Mouse (Mus musculus) G1E-ER4 (cell line): ENCODE results near the gene Ndufa10. TPM values are rescaled to one million over a fixed set of nuclear protein-coding genes. Genes with fewer than 3 reads are reported as not detected.

ENCODE experiments used
- GATA1 ChIP-seq: IDR thresholded peaks from one replicate; pipeline ENCODE4 v1.8.0; 2012; ENCODE audit warnings: low read length, inconsistent platforms
- polyA plus RNA-seq: library from polyadenylated mRNA; stranded (reverse); fragments of >175 nt; gene quantifications from 2 replicates; pipeline ENCODE4 v1.2.3, GENCODE M21; 2012

Gene Ndufa10
- polyA plus RNA-seq, 1 experiment, result 93.0 TPM

DNA sequence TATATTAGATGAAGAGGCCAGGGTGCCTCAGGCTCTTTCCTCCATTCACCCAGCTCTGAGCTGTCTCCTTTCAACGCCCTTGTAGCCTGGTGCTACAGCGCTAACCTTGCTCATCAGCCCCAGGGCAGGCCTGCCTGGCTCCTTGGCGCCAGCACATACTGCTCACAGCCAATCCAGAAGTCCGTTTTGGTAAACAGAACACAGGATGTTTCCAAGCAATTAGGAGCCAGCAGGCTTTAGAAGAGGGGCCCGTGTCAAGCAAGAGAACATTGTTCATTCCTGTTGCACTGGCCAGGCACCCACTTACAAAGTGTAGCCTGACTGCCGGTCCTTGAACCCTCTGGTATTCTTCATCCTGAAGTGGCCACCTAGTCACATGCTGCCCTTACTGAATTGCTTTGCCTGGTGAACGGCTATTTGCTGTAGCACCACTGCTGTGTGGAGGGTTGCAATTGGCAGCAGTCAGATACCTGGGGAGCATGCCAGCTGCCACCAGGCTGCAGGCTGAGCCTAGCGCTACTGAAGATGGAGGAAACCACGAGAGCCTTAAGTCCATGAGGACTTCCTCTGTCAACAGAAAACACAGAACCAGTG is 35.9 kb downstream of the Ndufa10 start:
- no peak for TF ChIP-seq GATA1

DNA sequence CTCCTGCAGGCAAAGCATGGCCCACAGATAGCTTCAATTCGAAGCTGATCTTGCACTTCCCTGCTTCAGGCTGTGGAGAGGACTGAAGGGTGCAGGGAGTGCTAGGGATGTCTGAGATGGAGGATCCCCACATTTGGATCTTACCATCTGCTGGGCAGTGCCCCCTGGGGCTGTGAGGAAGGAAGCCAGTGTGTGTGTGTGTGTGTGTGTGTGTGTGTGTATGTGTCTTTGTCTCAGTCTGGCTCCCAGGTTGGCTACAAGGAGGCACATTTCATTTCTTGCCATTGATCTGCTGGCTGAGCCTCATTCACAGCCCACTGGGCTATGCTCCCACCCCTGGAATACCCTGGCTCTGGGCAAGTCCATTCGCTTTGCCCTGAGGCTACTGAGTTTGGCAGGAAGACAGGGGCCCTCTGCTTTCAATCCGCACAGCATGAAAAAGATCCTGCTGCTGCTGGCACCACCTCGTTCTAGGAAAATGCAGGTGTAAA is 36.8 kb downstream of the Ndufa10 start:
- TF ChIP-seq GATA1, result no peak

GRCm38 (mm10) chr1:92434986-92435385 is 38.7 kb downstream of the Ndufa10 start:
- no peak for TF ChIP-seq GATA1

DNA sequence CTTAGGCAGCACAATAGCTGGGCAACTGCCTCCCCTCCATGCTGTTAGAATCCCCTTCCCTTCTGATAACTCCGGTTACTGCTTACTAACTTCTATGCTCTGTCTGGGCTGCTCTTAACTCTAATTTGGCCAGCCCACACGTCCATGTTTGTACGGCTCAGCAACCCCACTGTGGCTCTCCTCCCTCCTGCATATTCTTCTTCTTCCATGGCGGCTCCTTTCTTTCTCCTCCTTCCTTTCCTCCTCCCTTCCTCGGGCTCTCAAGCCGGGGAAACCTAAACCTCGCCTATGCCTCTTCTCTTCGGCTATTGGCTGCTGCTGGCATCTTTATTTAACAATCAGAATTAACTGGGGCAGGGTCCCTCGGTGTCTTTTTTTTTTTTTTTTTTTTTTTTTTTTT is 40.9 kb downstream of the Ndufa10 start:
- no peak for TF ChIP-seq GATA1

GRCm38 (mm10) chr1:92432098-92432497 is 41.6 kb downstream of the Ndufa10 start:
- no peak for TF ChIP-seq GATA1

GRCm38 (mm10) chr1:92431420-92431819 is 42.2 kb downstream of the Ndufa10 start:
- TF ChIP-seq GATA1, result no peak

GRCm38 (mm10) chr1:92430991-92431390 is 42.7 kb downstream of the Ndufa10 start:
- TF ChIP-seq GATA1, result no peak

DNA sequence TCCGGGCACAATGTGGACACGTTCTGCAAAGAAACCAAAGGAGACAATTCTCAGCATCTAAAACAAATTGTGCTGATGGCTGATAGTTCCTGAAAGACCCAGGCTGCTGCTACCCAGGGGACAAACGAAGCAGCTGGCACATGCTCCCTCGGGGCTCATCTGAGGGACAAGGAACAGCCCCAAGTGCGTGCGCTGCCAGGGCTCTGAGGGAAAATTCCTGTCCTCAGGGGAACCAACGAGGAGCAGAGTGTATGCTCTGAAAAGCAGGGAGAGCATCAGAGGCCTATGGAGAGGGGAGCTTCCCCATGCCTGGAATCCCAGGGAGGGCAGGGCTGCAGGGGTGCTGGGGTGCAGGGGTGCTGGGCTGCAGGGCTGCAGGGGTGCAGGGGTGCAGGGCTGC is 48.9 kb downstream of the Ndufa10 start:
- TF ChIP-seq GATA1, result no peak

GRCm38 (mm10) chr1:92405131-92405530 is 68.5 kb downstream of the Ndufa10 start:
- no peak for TF ChIP-seq GATA1

GRCm38 (mm10) chr1:92400556-92400955 is 73.1 kb downstream of the Ndufa10 start:
- TF ChIP-seq GATA1, result no peak

DNA sequence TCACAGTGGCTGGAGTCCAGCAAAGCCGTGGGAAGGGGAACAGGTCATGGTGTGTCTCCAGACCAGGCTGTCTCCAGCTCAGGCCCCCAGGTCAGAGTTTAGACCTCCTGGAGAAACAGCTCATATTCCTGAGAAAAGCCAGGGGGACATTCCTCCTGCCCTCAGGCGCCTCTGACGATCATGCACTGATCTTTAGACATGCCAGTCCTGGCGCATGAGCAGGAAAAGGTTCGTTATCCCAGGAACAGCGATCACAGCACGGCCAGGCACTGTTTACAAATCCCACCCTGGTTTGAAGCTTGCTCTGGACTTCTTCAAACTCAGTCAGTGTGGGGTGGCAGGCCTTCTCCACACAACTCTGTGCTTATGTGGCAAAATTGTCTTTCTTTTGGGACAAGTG is 75.1 kb downstream of the Ndufa10 start:
- no peak for TF ChIP-seq GATA1

GRCm38 (mm10) chr1:92397511-92398051 is 76.1 kb downstream of the Ndufa10 start:
- TF ChIP-seq GATA1, result no peak

DNA sequence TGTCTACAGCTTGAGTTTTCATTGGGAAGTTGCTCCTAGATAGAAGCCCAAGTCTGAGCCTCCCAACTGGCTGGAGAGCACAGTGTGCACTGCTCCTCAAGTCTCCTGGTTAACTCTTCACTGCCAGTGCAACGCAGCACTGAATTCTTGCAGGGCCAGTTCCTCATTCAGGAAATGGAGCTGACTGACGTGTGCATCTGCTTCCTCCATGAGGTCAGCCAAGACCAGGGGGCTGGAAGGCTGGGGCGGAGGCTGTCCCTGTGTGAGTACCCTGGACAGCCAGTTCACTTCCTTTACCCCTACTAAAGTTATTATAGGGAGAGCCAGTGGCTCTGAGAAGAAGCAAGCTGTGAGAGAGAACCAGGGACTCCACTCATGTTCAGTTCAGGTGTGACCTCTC is 79.4 kb downstream of the Ndufa10 start:
- TF ChIP-seq GATA1, result no peak

DNA sequence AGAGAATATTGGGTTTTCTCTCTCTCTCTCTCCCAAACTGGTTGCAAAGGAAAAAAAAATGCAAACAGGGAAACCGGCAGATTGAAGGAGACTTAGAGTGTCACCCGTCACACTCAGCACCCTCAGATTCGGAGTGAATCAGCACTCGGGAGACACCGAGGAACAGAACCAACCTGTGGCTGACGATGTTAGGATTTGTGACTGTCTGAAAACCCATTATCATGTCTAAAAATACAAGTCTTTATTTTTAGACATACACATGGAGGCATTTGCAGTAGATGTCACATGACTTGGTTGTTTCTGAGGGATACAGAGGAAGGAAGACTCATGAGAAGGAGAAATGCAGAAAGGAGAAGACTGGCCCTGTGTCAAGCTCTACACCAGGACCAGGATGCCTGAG is 80.5 kb downstream of the Ndufa10 start:
- TF ChIP-seq GATA1, result no peak

Other genes starting within 250 kb of the Ndufa10 start
- not detected in 2 replicates for gene Olfr1416, start 11.3 kb upstream of the Ndufa10 start, polyA plus RNA-seq
- not detected in 2 replicates for gene Olfr1415, start 22.2 kb upstream of the Ndufa10 start, polyA plus RNA-seq
- gene Olfr1414, start 44.8 kb upstream of the Ndufa10 start, polyA plus RNA-seq, result not detected in 2 replicates
- gene Olfr1413, start 97.5 kb upstream of the Ndufa10 start, polyA plus RNA-seq, result not detected in 2 replicates
- gene Olfr1412, start 111.9 kb upstream of the Ndufa10 start, polyA plus RNA-seq, result not detected in 2 replicates
- gene Olfr1411, start 120.6 kb upstream of the Ndufa10 start, polyA plus RNA-seq, result not detected in 2 replicates
- not detected in 2 replicates for gene Olfr1410, start 131.9 kb upstream of the Ndufa10 start, polyA plus RNA-seq
- gene Olfr12, start 143.9 kb upstream of the Ndufa10 start, polyA plus RNA-seq, result not detected in 2 replicates
- 147 and 217 TPM in 2 replicates for gene Cops9, start 168.1 kb upstream of the Ndufa10 start, polyA plus RNA-seq
- gene Otos, start 175.0 kb upstream of the Ndufa10 start, polyA plus RNA-seq, result 0.13 TPM in 1 of 2 replicates, not detected in the other